Mouse (Mus musculus) MEL (cell line): Measurements from ENCODE around the gene Gns. TPM values are rescaled to one million over a fixed set of nuclear protein-coding genes. Genes with fewer than 3 reads are reported as not detected.

Source experiments
- DNase-seq: peaks from one replicate; pipeline ENCODE4 v3.0.0; 2011; ENCODE audit warnings: low read depth, low spot score
- H3K27ac ChIP-seq: 2 replicates; pipeline ENCODE4 v1.5.1; 2012; ENCODE audit warnings: low read depth, mild to moderate bottlenecking, control low read depth, low read length, moderate library complexity; ENCODE audit not compliant: control insufficient read depth
- H3K27me3 ChIP-seq, 2 experiments: fragments of 150-350 bp in 1 of 2; sonication (generic) in 1 of 2; 2 replicates each; pipeline ENCODE4 v1.6.1; 2012; ENCODE audit warnings: low read length in 2 of 2, mild to moderate bottlenecking in 2 of 2, improper control_type of control experiment in 1 of 2, moderate library complexity in 1 of 2; ENCODE audit not compliant: insufficient read depth in 2 of 2, control insufficient read depth in 1 of 2
- H3K36me3 ChIP-seq, 2 experiments: 2 replicates each; pipeline ENCODE4 v1.6.1; 2012 to 2014; ENCODE audit warnings: low read length in 2 of 2, improper control_type of control experiment in 1 of 2, inconsistent platforms in 1 of 2, mild to moderate bottlenecking in 1 of 2; ENCODE audit not compliant: insufficient read depth in 2 of 2, control insufficient read depth in 1 of 2
- H3K4me1 ChIP-seq, 2 experiments: fragments of 150-350 bp in 1 of 2; sonication (generic) in 1 of 2; 2 replicates each; pipeline ENCODE4 v1.6.1; 2012; ENCODE audit warnings: low read length in 2 of 2, improper control_type of control experiment in 1 of 2, mild to moderate bottlenecking in 1 of 2; ENCODE audit not compliant: insufficient read depth in 2 of 2, control insufficient read depth in 1 of 2
- H3K4me3 ChIP-seq, 2 experiments: fragments of 150-350 bp in 1 of 2; sonication (generic) in 1 of 2; 2 replicates each; pipeline ENCODE4 v1.5.1; 2012; ENCODE audit warnings: low read depth in 2 of 2, low read length in 2 of 2, mild to moderate bottlenecking in 2 of 2, moderate library complexity in 2 of 2, control low read depth in 1 of 2, improper control_type of control experiment in 1 of 2; ENCODE audit not compliant: control insufficient read depth in 1 of 2, insufficient read depth in 1 of 2
- H3K79me2 ChIP-seq: 2 replicates; pipeline ENCODE4 v1.6.1; 2012; ENCODE audit warnings: mild to moderate bottlenecking, low read length, moderate library complexity; ENCODE audit not compliant: control insufficient read depth, poor library complexity, insufficient read depth
- H3K9ac ChIP-seq: 2 replicates; pipeline ENCODE4 v1.6.1; 2012; ENCODE audit warnings: low read depth, mild to moderate bottlenecking, control low read depth, low read length, moderate library complexity; ENCODE audit not compliant: control insufficient read depth, poor library complexity, severe bottlenecking
- H3K9me3 ChIP-seq: fragments of 150-350 bp; sonication (generic); replicated peaks from 2 replicates; pipeline ENCODE4 v1.6.1; 2012; ENCODE audit warnings: mild to moderate bottlenecking, low read length, improper control_type of control experiment, moderate library complexity; ENCODE audit not compliant: insufficient read depth
- BHLHE40 ChIP-seq: IDR thresholded peaks from 2 replicates; pipeline ENCODE4 v1.6.1; 2012; ENCODE audit warnings: low read depth, mild to moderate bottlenecking, inconsistent platforms, low read length, improper control_type of control experiment, borderline replicate concordance
- CTCF ChIP-seq, 3 experiments: IDR thresholded peaks in 2 of 3; conservative IDR thresholded peaks in 1 of 3; 2 replicates each; pipeline ENCODE4 v1.5.1; 2011 to 2012; ENCODE audit warnings: low read length in 3 of 3, low read depth in 2 of 3, mild to moderate bottlenecking in 2 of 3, improper control_type of control experiment in 1 of 3, inconsistent platforms in 1 of 3, mixed read lengths in 1 of 3, moderate library complexity in 1 of 3; ENCODE audit not compliant: control insufficient read depth in 1 of 3, insufficient read depth in 1 of 3, poor library complexity in 1 of 3, severe bottlenecking in 1 of 3
- GATA1 ChIP-seq: IDR thresholded peaks from 2 replicates; pipeline ENCODE4 v1.6.1; 2011; ENCODE audit warnings: low read depth, low read length, improper control_type of control experiment
- HCFC1 ChIP-seq: IDR thresholded peaks from 2 replicates; pipeline ENCODE4 v1.6.1; 2012; ENCODE audit warnings: low read depth, mild to moderate bottlenecking, inconsistent platforms, low read length, improper control_type of control experiment, moderate library complexity
- MAFK ChIP-seq: IDR thresholded peaks from 2 replicates; pipeline ENCODE4 v1.6.1; 2011; ENCODE audit warnings: low read depth, mild to moderate bottlenecking, low read length, improper control_type of control experiment, borderline replicate concordance
- MAX ChIP-seq: IDR thresholded peaks from 2 replicates; pipeline ENCODE4 v1.6.1; 2011; ENCODE audit warnings: low read length, improper control_type of control experiment
- MAZ ChIP-seq: IDR thresholded peaks from 2 replicates; pipeline ENCODE4 v1.6.1; 2012; ENCODE audit warnings: low read depth, mild to moderate bottlenecking, inconsistent platforms, low read length, improper control_type of control experiment
- MXI1 ChIP-seq: IDR thresholded peaks from 2 replicates; pipeline ENCODE4 v1.6.1; 2011; ENCODE audit warnings: mild to moderate bottlenecking, low read depth, low read length, improper control_type of control experiment
- MYC ChIP-seq: IDR thresholded peaks from 2 replicates; pipeline ENCODE4 v1.6.1; 2011; ENCODE audit warnings: low read depth, mild to moderate bottlenecking, low read length, improper control_type of control experiment, moderate library complexity
- NRF1 ChIP-seq: IDR thresholded peaks from 2 replicates; pipeline ENCODE4 v1.6.1; 2014; ENCODE audit warnings: low read depth, mild to moderate bottlenecking, inconsistent platforms, low read length, improper control_type of control experiment, moderate library complexity; ENCODE audit not compliant: poor library complexity, insufficient read depth, severe bottlenecking
- POLR2AphosphoS2 ChIP-seq: IDR thresholded peaks from 2 replicates; pipeline ENCODE4 v1.6.1; 2011; ENCODE audit warnings: low read length, improper control_type of control experiment
- POLR2AphosphoS5 ChIP-seq: IDR thresholded peaks from 2 replicates; pipeline ENCODE4 v1.6.1; 2012; ENCODE audit warnings: low read depth, borderline replicate concordance, mild to moderate bottlenecking, inconsistent platforms, low read length, moderate library complexity, mixed read lengths
- RAD21 ChIP-seq: IDR thresholded peaks from 2 replicates; pipeline ENCODE4 v1.6.1; 2011; ENCODE audit warnings: mild to moderate bottlenecking, low read depth, low read length, improper control_type of control experiment
- SIN3A ChIP-seq: IDR thresholded peaks from 2 replicates; pipeline ENCODE4 v1.6.1; 2012; ENCODE audit warnings: low read length, improper control_type of control experiment, inconsistent platforms
- SMC3 ChIP-seq: IDR thresholded peaks from 2 replicates; pipeline ENCODE4 v1.6.1; 2011; ENCODE audit warnings: low read depth, low read length, improper control_type of control experiment
- TAL1 ChIP-seq: IDR thresholded peaks from 2 replicates; pipeline ENCODE4 v1.6.1; 2012; ENCODE audit warnings: mild to moderate bottlenecking, inconsistent platforms, low read length, moderate library complexity, mixed read lengths
- TCF12 ChIP-seq: IDR thresholded peaks from 2 replicates; pipeline ENCODE4 v1.6.1; 2014; ENCODE audit warnings: low read depth, mild to moderate bottlenecking, inconsistent platforms, low read length, improper control_type of control experiment, moderate library complexity
- USF1 ChIP-seq: IDR thresholded peaks from 2 replicates; pipeline ENCODE4 v1.6.1; 2014; ENCODE audit warnings: low read depth, mild to moderate bottlenecking, inconsistent platforms, low read length, improper control_type of control experiment, moderate library complexity
- ZC3H11A ChIP-seq: IDR thresholded peaks from 2 replicates; pipeline ENCODE4 v1.6.1; 2012; ENCODE audit warnings: low read depth, mild to moderate bottlenecking, inconsistent platforms, low read length, improper control_type of control experiment
- ZKSCAN1 ChIP-seq: IDR thresholded peaks from 2 replicates; pipeline ENCODE4 v1.6.1; 2012; ENCODE audit warnings: low read depth, mild to moderate bottlenecking, inconsistent platforms, low read length, improper control_type of control experiment, moderate library complexity
- polyA plus RNA-seq, 2 experiments: library from polyadenylated mRNA; stranded (reverse) in 1 of 2; unstranded in 1 of 2; fragments of >175 nt in 1 of 2; fragments of >200 nt in 1 of 2; gene quantifications; 2 replicates each; pipeline versions ENCODE4 v1.2.1 to v1.2.4; 2012; ENCODE audit warnings: low replicate concordance in 2 of 2, low read depth in 1 of 2; ENCODE audit not compliant: insufficient read length in 2 of 2, insufficient read depth in 1 of 2, missing spikeins in 1 of 2
- total RNA-seq: library from RNA; depleted of rRNA; stranded (reverse); fragments of 300-350 nt; gene quantifications from 2 replicates; pipeline ENCODE4 v1.2.3, GENCODE M21; 2012

The Gns gene
- total and polyA plus RNA-seq, 3 experiments: 33.1 to 33.6 TPM; not detected in 1

GRCm38 (mm10) chr10:121329586-121329985 is 35.3 kb upstream of the Gns start:
- TF ChIP-seq ZKSCAN1 (no peak), HCFC1 (no peak), RAD21 (no peak), ZC3H11A (no peak), MYC (no peak), MAFK (no peak), NRF1 (no peak), MAZ (no peak), POLR2AphosphoS2 (no peak), POLR2AphosphoS5 (no peak), USF1 (no peak), CTCF (IDR thresholded peaks at IDR 0.05 in 2 of 3, conservative IDR thresholded peaks at IDR 0.05 in 1 of 3; ENCODE audit: control insufficient read depth in 1 of 3, insufficient read depth in 1 of 3, low read depth in 2 of 3, low read length in 3 of 3, poor library complexity in 1 of 3, severe bottlenecking in 1 of 3) (no peak), GATA1 (no peak), MXI1 (no peak), TAL1 (no peak), SIN3A (no peak), BHLHE40 (no peak)

DNA sequence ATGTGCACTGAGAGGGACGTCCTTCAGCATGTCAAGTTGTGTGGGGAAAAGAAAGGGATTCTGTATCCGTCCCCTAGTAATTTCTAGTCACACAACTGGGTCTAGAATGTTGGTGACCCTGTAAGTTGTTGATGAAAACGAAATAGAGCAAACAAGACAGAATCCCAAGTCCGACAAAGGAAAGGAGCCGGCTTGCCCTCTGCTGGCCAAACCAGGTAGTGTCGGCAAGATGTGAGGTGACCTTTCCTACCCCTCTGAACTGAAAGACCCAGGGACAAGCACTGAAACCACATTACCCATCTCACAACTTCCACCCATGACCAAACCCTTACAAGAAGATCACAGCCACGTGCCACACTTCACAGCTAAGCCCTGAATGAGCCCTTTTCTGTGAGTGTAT is 34.0 kb upstream of the Gns start:
- Histone ChIP-seq H3K27me3 (no peaks in the 10 kb centered on the region), H3K79me2 (no peaks in the 10 kb centered on the region), H3K4me1 (no peaks in the 10 kb centered on the region), H3K4me3 (no peak overlapping the region), H3K9ac (no peak overlapping the region), H3K27ac (no peak overlapping the region), H3K36me3 (no peaks in the 10 kb centered on the region), H3K9me3 (no peaks in the 10 kb centered on the region)
- TF ChIP-seq GATA1 (no peak), NRF1 (no peak), ZC3H11A (peak; percentile 55), TCF12 (no peak), RAD21 (peak; percentile 63), CTCF (IDR thresholded peaks at IDR 0.05 in 2 of 3, conservative IDR thresholded peaks at IDR 0.05 in 1 of 3; ENCODE audit: control insufficient read depth in 1 of 3, insufficient read depth in 1 of 3, low read depth in 2 of 3, low read length in 3 of 3, poor library complexity in 1 of 3, severe bottlenecking in 1 of 3) (peak; percentile 75 to 95 (median 82)), SMC3 (peak; percentile 74), MAX (no peak)
- peak; percentile 67 for DNase-seq

More at GRCm38 (mm10) chr10:121329586-121329985, 35.3 kb upstream of the Gns start:
- Histone ChIP-seq H3K9me3 (no peaks in the 10 kb centered on the region), H3K36me3 (no peaks in the 10 kb centered on the region), H3K79me2 (no peaks in the 10 kb centered on the region), H3K27me3 (no peaks in the 10 kb centered on the region), H3K27ac (no peak overlapping the region), H3K4me3 (no peak overlapping the region), H3K9ac (no peak overlapping the region), H3K4me1 (no peaks in the 10 kb centered on the region)
- no peak for DNase-seq
